Mouse (Mus musculus) E14TG2a.4 (cell line): ENCODE results near the gene Camk2g.

Experiments used
- H3K27me3 ChIP-seq: 2 replicates; pipeline ENCODE4 v1.6.1; 2014; ENCODE audit warnings: low read length, control low read depth; ENCODE audit not compliant: insufficient read depth
- H3K36me3 ChIP-seq: 2 replicates; pipeline ENCODE4 v1.6.1; 2014; ENCODE audit warnings: low read length, control low read depth; ENCODE audit not compliant: insufficient read depth
- H3K4me1 ChIP-seq: replicated peaks from 2 replicates; pipeline ENCODE4 v1.6.1; 2014; ENCODE audit warnings: low read depth, low read length, control low read depth
- H3K4me3 ChIP-seq: replicated peaks from 2 replicates; pipeline ENCODE4 v1.5.1; 2014; ENCODE audit warnings: mild to moderate bottlenecking, low read length
- H3K9me3 ChIP-seq: 2 replicates; pipeline ENCODE4 v1.6.1; 2014; ENCODE audit warnings: low read length, control low read depth
- CTCF ChIP-seq: conservative IDR thresholded peaks from 2 replicates; pipeline ENCODE4 v1.5.1; 2014; ENCODE audit warnings: low read length
- NANOG ChIP-seq: IDR thresholded peaks from 2 replicates; pipeline ENCODE4 v1.6.1; 2014; ENCODE audit warnings: borderline replicate concordance, low read length, mixed read lengths
- POU5F1 ChIP-seq: IDR thresholded peaks from 2 replicates; pipeline ENCODE4 v1.6.1; 2014; ENCODE audit warnings: low read length, borderline replicate concordance

Camk2g gene

DNA sequence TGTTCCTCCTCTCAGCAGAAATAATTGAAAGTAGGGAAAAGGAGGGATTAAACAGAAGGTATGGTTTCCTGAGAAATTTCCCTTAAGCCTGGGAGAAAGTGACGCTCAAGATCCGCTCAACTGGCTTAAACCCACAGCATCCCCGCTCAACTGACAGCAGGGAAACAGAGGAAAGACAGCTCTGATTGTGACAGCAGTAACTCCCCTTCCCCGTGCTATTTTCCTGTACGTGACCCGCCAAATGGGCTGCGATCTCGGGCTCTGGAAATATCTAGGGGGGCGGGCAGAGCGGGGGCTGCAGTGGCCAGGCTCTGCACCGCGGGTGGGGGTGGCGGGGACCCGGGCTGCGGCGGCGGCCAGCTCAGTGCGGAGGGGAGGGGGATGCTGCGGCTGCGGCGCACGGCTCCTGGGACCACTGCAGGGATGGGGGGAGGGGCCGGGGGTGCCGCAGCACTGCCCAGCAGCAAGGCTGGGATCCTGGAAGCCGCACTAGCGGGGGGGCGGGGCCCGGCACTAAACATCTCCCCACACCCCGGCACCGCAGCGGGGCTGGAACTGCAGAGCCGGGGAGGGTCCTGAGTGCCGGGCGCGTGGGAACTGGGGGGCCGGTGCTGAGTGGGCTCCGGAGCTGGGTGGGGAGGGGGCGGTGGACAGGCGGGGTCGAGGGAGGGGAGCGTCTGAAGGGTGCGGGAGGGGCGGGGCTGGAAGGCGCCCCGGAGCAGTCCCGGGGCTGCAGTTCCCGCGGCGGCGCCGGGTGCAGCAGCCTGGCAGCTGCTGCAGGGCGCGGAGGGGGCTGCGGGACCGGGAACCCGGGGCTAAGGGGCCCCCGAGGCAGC lies 748 bp downstream of the Camk2g start:
- no peak for TF ChIP-seq CTCF
- no peak for TF ChIP-seq POU5F1
- TF ChIP-seq NANOG = no peak
- H3K36me3 ChIP-seq = peaks cover 44% of the 10 kb centered on the region
- peaks cover 10% of the 10 kb centered on the region; the same call in 1 of the 2 replicates for H3K27me3 ChIP-seq
- no peaks in the 10 kb centered on the region for H3K9me3 ChIP-seq
- H3K4me3 ChIP-seq = peak overlapping the region; percentile 83
- peaks cover 56% of the 10 kb centered on the region for H3K4me1 ChIP-seq

DNA sequence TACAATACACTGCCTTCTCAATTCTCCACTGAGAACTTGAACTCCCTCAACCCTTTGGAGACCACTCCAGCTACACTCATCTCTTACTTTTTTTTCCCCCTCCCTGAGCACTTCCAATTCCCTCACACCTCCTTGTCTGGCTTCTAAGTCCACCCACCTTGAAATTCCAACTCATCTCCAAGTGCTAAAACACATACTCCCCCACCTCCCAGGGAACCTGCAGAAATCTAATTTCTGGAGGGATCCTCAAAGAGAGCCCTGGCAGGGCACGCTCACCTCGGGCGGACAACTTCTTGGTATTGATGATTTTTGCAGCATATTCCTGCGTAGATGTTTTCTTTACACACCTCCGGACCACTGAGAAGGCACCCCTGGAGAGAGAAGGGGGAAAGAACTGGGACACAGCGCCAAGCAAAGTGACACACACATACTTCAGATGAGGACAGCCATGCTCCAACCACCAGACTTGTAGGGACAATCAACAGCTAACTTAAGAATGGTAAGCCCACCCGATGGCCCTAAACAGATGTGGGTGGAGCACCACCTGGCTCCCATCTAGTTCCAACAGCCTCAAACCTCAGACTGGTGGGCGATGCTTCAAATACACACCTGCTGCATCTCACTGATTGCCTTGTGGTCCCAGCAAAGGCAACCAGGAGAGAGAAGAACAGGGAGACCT lies 1.5 kb downstream of the Camk2g start:
- Histone ChIP-seq H3K36me3 (peaks cover 50% of the 10 kb centered on the region), H3K9me3 (no peaks in the 10 kb centered on the region), H3K27me3 (peaks cover 10% of the 10 kb centered on the region; the same call in 1 of the 2 replicates), H3K4me3 (peak overlapping the region; percentile 83), H3K4me1 (peaks cover 61% of the 10 kb centered on the region)
- TF ChIP-seq POU5F1 (no peak), CTCF (no peak), NANOG (no peak)

DNA sequence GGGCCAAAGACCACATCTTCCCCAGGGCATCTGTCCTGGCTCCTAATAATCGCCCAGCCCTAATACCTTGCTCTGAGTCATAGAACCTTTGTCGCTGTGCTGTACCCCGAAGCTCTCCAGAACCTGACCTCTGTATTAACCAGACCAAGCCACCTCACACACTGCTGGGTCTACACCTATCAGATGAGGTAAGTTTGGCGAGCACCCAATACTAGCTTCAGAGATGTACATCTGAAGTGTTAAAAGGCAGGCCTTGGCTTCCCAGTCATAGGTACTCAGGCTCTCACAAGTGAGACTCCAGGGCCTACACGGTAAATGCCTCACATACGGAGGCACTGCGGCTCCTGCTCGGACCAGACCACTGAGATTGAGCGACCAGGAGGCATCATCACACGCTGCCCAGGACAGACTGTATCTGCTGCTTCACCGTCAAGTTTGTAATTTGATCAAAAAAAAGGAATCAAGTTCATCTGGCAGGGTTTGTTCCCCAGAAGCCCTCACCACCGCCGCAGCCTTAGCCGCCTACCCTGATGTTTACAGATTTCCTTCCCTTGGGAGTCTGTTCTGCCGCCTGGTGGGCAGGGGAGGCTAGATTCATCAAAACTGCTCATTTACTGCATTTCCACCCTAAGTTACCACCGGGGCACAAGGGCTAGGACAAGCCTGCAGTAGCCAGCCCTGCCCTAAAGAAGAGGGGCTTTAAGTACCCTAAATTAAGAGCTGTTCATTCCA lies 2.2 kb downstream of the Camk2g start:
- TF ChIP-seq NANOG = no peak
- TF ChIP-seq POU5F1 = no peak
- no peak for TF ChIP-seq CTCF
- Histone ChIP-seq H3K9me3 (no peaks in the 10 kb centered on the region), H3K4me3 (peak overlapping the region; percentile 83), H3K36me3 (peaks cover 56% of the 10 kb centered on the region), H3K27me3 (peaks cover 10% of the 10 kb centered on the region; the same call in 1 of the 2 replicates), H3K4me1 (peaks cover 66% of the 10 kb centered on the region)

- Histone ChIP-seq H3K9me3 (no peaks in the 10 kb centered on the region), H3K4me3 (no peak overlapping the region), H3K4me1 (peaks cover 68% of the 10 kb centered on the region), H3K27me3 (peaks cover 8% of the 10 kb centered on the region; the same call in 1 of the 2 replicates), H3K36me3 (peaks cover 62% of the 10 kb centered on the region)
- TF ChIP-seq POU5F1 (no peak), CTCF (no peak), NANOG (no peak)
These were observed 2.9 kb downstream of the Camk2g start for GRCm38 (mm10) chr14:20790996-20791395.

GRCm38 (mm10) chr14:20790445-20790844 lies 3.4 kb downstream of the Camk2g start:
- Histone ChIP-seq H3K4me1 (peaks cover 68% of the 10 kb centered on the region), H3K9me3 (no peaks in the 10 kb centered on the region), H3K4me3 (no peak overlapping the region), H3K36me3 (peaks cover 68% of the 10 kb centered on the region), H3K27me3 (peaks cover 5% of the 10 kb centered on the region; the same call in 1 of the 2 replicates)
- TF ChIP-seq NANOG (no peak), POU5F1 (no peak), CTCF (no peak)

- no peak overlapping the region for H3K4me3 ChIP-seq
- H3K36me3 ChIP-seq = peaks cover 76% of the 10 kb centered on the region
- H3K9me3 ChIP-seq = no peaks in the 10 kb centered on the region
- peaks cover 5% of the 10 kb centered on the region; the same call in 1 of the 2 replicates for H3K27me3 ChIP-seq
- TF ChIP-seq NANOG = no peak
- TF ChIP-seq CTCF = no peak
- no peak for TF ChIP-seq POU5F1
- peaks cover 69% of the 10 kb centered on the region for H3K4me1 ChIP-seq
These were observed 4.3 kb downstream of the Camk2g start for GRCm38 (mm10) chr14:20789593-20789992.

- H3K9me3 ChIP-seq = no peaks in the 10 kb centered on the region
- no peak for TF ChIP-seq CTCF
- TF ChIP-seq NANOG = no peak
- no peak for TF ChIP-seq POU5F1
- H3K4me1 ChIP-seq = peaks cover 68% of the 10 kb centered on the region
- peaks cover 5% of the 10 kb centered on the region; the same call in 1 of the 2 replicates for H3K27me3 ChIP-seq
- peaks cover 90% of the 10 kb centered on the region for H3K36me3 ChIP-seq
- no peak overlapping the region for H3K4me3 ChIP-seq
These were observed 5.7 kb downstream of the Camk2g start for GRCm38 (mm10) chr14:20788151-20788550.

GRCm38 (mm10) chr14:20786611-20787015 lies 7.3 kb downstream of the Camk2g start:
- Histone ChIP-seq H3K27me3 (no peaks in the 10 kb centered on the region), H3K4me3 (no peak overlapping the region), H3K9me3 (no peaks in the 10 kb centered on the region), H3K4me1 (peaks cover 60% of the 10 kb centered on the region), H3K36me3 (peaks cover 97% of the 10 kb centered on the region)
- TF ChIP-seq NANOG (no peak), CTCF (no peak), POU5F1 (no peak)
